Mouse (Mus musculus) neural tube, embryonic 14.5 days (tissue): ENCODE results near the gene Vps8. TPM values are rescaled to one million over a fixed set of nuclear protein-coding genes. Genes with fewer than 3 reads are reported as not detected.

ENCODE experiments used
- ATAC-seq: fragments of 200-750 bp; cut with Nextera tagmentation; 2 replicates; pipeline ENCODE4 v1.8.0; 2017; ENCODE audit warnings: low read depth, mild to moderate bottlenecking, moderate TSS enrichment, moderate library complexity
- H3K27ac ChIP-seq: fragments of 300-500 bp; sonication (generic); 2 replicates; pipeline ENCODE4 v1.5.1; 2014; ENCODE audit warnings: low read depth, mild to moderate bottlenecking, control low read depth, low read length, moderate library complexity, mixed read lengths
- H3K27me3 ChIP-seq: fragments of 300-500 bp; sonication (generic); 2 replicates; pipeline ENCODE4 v1.6.1; 2014; ENCODE audit warnings: low read length; ENCODE audit not compliant: control insufficient read depth, insufficient read depth
- H3K36me3 ChIP-seq: fragments of 300-500 bp; sonication (generic); 2 replicates; pipeline ENCODE4 v1.6.1; 2014; ENCODE audit warnings: low read length, mixed read lengths; ENCODE audit not compliant: control insufficient read depth, insufficient read depth
- H3K4me1 ChIP-seq: fragments of 300-500 bp; sonication (generic); 2 replicates; pipeline ENCODE4 v1.6.1; 2014; ENCODE audit warnings: low read length; ENCODE audit not compliant: control insufficient read depth, insufficient read depth
- H3K4me2 ChIP-seq: fragments of 300-500 bp; sonication (generic); 2 replicates; pipeline ENCODE4 v1.6.1; 2014; ENCODE audit warnings: mild to moderate bottlenecking, low read depth, low read length, control low read depth
- H3K4me3 ChIP-seq: fragments of 300-500 bp; sonication (generic); 2 replicates; pipeline ENCODE4 v1.5.1; 2014; ENCODE audit warnings: low read depth, low read length, control low read depth, mixed read lengths
- H3K9ac ChIP-seq: fragments of 300-500 bp; sonication (generic); replicated peaks from 2 replicates; pipeline ENCODE4 v1.6.1; 2014; ENCODE audit warnings: low read depth, mild to moderate bottlenecking, control low read depth, low read length, mixed read lengths
- H3K9me3 ChIP-seq: fragments of 300-500 bp; sonication (generic); 2 replicates; pipeline ENCODE4 v1.6.1; 2016; ENCODE audit warnings: low read length; ENCODE audit not compliant: control insufficient read depth
- WGBS: fragments of 180-500 bp; shearing (Covaris S2); extraction: QIAGEN DNeasy Blood & Tissue Kit; methylation state at CpG from one replicate; pipeline ENCODE4 v1.1.7; 2014; 5-methylcytosine and 5-hydroxymethylcytosine counted together
- polyA plus RNA-seq: library from polyadenylated mRNA; unstranded; fragments of >200 nt; fragmentation: Nextera tagmentation; extraction: Ambion mirVana; gene quantifications from 2 replicates; pipeline ENCODE4 v1.2.1, GENCODE M21; 2014

Vps8 gene
- polyA plus RNA-seq, 1 experiment from 2014 or later, result 37.9 TPM

GRCm38 (mm10) chr16:21627248-21627647 lies 204.3 kb downstream of the Vps8 start:
- Histone ChIP-seq H3K4me1 (peaks cover 11% of the 10 kb centered on the region; the same call in 1 of the 2 replicates), H3K27me3 (no peaks in the 10 kb centered on the region), H3K4me2 (no peak overlapping the region), H3K36me3 (no peaks in the 10 kb centered on the region), H3K9me3 (no peaks in the 10 kb centered on the region), H3K4me3 (no peak overlapping the region), H3K9ac (0 out of 2 replicates have a peak overlapping the region, but pooled peaks have one; percentile 11), H3K27ac (peak overlapping the region; percentile 39; the same call in 1 of the 2 replicates)
- 41% methylated on average over 6 of the region's 6 CpGs for WGBS
- peak; percentile 50; the same call in 1 of the 2 replicates for ATAC-seq

DNA sequence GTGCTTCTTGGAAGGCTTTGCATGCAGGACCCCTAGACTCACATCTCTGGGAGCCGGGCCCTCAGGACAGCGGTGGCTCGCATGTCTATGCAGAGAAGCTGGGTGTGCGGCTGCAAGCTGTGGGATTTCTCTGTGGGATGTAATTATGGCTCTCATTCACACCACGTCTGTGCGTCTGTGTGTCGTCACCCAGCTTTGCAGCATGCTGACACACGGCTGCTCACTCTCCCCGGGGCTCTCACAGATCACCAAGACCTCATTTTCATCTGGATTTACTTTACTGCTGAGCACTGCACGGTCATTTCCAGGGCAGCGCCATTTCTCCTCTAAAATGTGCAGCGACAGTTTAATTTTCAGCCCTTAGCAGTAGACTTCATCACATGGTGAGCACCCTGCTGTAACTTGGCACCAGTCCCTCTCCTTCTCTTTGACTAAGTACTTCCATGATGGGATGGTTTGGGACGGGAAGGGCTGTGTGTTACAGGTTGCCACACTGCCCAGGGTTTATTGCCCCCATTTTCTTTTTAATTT lies 205.2 kb downstream of the Vps8 start:
- H3K4me1 ChIP-seq, result peaks cover 11% of the 10 kb centered on the region; the same call in 1 of the 2 replicates
- H3K4me2 ChIP-seq, result peak overlapping the region; percentile 12; the same call in 1 of the 2 replicates
- H3K9me3 ChIP-seq, result no peaks in the 10 kb centered on the region
- no peak overlapping the region for H3K9ac ChIP-seq
- WGBS, result 38% methylated on average over 13 of the region's 13 CpGs
- no peaks in the 10 kb centered on the region for H3K36me3 ChIP-seq
- no peak overlapping the region for H3K4me3 ChIP-seq
- peak overlapping the region; percentile 39; the same call in 1 of the 2 replicates for H3K27ac ChIP-seq
- no peaks in the 10 kb centered on the region for H3K27me3 ChIP-seq
- ATAC-seq, result peak; percentile 60; the same call in 1 of the 2 replicates

- Histone ChIP-seq H3K4me2 (no peak overlapping the region), H3K27me3 (no peaks in the 10 kb centered on the region), H3K36me3 (no peaks in the 10 kb centered on the region), H3K4me1 (peaks cover 11% of the 10 kb centered on the region; the same call in 1 of the 2 replicates), H3K9ac (no peak overlapping the region), H3K27ac (no peak overlapping the region), H3K9me3 (no peaks in the 10 kb centered on the region), H3K4me3 (no peak overlapping the region)
- 88% methylated on average over 4 of the region's 4 CpGs for WGBS
- no peak for ATAC-seq
Measured at GRCm38 (mm10) chr16:21630614-21631013, 207.7 kb downstream of the Vps8 start.

GRCm38 (mm10) chr16:21631815-21632222 lies 208.9 kb downstream of the Vps8 start:
- H3K36me3 ChIP-seq, result no peaks in the 10 kb centered on the region
- no peaks in the 10 kb centered on the region for H3K9me3 ChIP-seq
- WGBS, result 89% methylated on average over 4 of the region's 4 CpGs
- no peaks in the 10 kb centered on the region for H3K27me3 ChIP-seq
- ATAC-seq, result no peak
- no peak overlapping the region for H3K27ac ChIP-seq
- peaks cover 9% of the 10 kb centered on the region; the same call in 1 of the 2 replicates for H3K4me1 ChIP-seq
- no peak overlapping the region for H3K4me3 ChIP-seq
- H3K4me2 ChIP-seq, result no peak overlapping the region
- H3K9ac ChIP-seq, result no peak overlapping the region

DNA sequence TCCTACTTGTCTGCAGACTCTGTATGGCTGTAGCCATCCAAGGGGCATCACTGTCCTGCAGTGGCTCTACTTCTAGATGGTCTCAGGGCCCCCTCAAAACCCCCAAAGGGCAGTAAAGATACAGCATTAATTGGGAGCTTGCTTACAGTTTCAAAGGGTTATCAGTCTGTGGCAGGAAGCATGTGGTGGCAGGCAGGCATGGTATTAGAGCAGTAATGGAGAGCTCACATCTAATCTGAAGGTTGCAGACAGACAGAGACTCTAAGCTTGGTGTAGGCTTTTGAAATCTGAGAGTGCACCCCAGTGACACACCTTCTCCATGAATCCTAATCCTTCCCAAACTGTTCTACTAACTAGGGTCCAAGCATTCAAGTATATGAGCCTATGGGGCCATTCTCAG lies 211.5 kb downstream of the Vps8 start:
- ATAC-seq, result no peak
- Histone ChIP-seq H3K4me2 (no peak overlapping the region), H3K9me3 (no peaks in the 10 kb centered on the region), H3K4me3 (no peak overlapping the region), H3K4me1 (no peaks in the 10 kb centered on the region), H3K27ac (no peak overlapping the region), H3K27me3 (no peaks in the 10 kb centered on the region), H3K36me3 (no peaks in the 10 kb centered on the region), H3K9ac (no peak overlapping the region)

DNA sequence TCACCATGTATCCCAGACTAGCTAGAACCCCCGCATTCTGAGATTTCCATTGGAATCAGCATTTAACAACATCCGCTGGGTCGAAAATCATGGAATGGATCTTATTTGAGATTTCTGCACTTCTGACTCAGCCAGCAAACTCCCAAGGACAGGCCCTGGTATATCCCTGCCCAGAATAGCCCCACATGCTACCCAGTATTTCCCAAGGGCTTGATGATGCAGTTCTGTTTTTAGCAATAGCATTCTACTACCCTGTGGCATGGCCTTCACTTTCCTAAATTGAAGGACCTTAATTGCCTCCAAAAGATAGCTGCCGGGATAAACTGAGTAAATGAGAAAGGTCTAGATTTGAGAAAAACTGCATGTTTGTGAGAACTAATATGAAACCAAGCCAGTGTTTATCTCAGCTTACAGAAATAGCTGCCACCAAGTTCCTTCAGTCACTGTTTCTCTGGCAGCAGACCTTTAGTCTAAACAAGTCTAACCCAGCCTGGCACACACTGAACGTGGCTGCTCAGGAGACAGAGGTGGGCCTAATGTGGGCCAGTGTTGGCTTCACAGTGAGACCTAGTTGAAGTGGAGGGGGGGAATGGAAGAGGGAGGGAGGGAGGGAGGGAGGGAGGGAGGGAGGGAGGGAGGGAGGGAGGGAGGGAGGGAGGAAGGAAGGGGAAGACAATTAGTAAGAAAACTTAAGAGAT lies 213.4 kb downstream of the Vps8 start:
- 91% methylated on average over 5 of the region's 5 CpGs for WGBS
- Histone ChIP-seq H3K36me3 (no peaks in the 10 kb centered on the region), H3K9me3 (no peaks in the 10 kb centered on the region), H3K27me3 (no peaks in the 10 kb centered on the region), H3K9ac (no peak overlapping the region), H3K4me3 (no peak overlapping the region), H3K4me2 (no peak overlapping the region), H3K27ac (no peak overlapping the region), H3K4me1 (no peaks in the 10 kb centered on the region)
- no peak for ATAC-seq

DNA sequence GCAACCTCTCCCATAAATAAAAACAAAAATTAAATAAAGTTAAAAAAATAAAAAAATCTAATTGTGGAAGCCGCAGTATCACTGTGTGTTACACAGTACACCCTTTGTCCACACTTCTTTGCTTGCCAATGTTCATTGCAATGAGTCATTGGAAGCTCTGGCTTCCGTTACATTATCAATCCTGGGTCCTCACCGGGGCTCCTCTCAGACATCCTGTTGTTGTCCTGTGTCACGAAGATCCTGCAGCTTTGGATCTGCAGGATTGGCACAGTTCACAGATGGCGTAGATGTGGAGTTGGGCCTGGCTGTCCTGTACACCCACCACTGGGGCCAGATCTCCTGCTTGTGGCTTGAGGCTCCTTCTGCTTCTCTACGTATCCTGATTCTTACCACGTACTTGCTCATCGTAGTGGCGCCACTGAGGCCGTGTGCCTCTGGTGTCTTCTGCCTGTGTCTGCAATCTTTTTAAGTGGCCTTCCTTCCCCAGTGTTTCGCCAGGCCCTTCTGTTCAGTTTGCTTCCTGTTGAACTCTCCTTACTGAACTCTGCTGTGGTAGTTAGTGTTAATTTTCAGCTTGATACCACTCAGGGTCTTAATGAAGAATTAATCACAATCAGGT lies 214.4 kb downstream of the Vps8 start:
- no peaks in the 10 kb centered on the region for H3K4me1 ChIP-seq
- H3K9me3 ChIP-seq, result no peaks in the 10 kb centered on the region
- whole genome bisulfite sequencing, result 86% methylated on average over 11 of the region's 11 CpGs
- no peak overlapping the region for H3K27ac ChIP-seq
- ATAC-seq, result no peak
- H3K4me3 ChIP-seq, result no peak overlapping the region
- H3K4me2 ChIP-seq, result no peak overlapping the region
- no peaks in the 10 kb centered on the region for H3K27me3 ChIP-seq
- H3K9ac ChIP-seq, result no peak overlapping the region
- no peaks in the 10 kb centered on the region for H3K36me3 ChIP-seq

GRCm38 (mm10) chr16:21640766-21641499 lies 218.0 kb downstream of the Vps8 start:
- Histone ChIP-seq H3K36me3 (no peaks in the 10 kb centered on the region), H3K4me2 (no peak overlapping the region), H3K4me3 (no peak overlapping the region), H3K27me3 (no peaks in the 10 kb centered on the region), H3K9me3 (no peaks in the 10 kb centered on the region), H3K4me1 (0 out of 2 replicates have a peak, but pooled peaks cover 3% of the 10 kb centered on the region), H3K27ac (no peak overlapping the region), H3K9ac (no peak overlapping the region)
- ATAC-seq, result no peak
- WGBS, result 89% methylated on average over 7 of the region's 7 CpGs
